Mouse (Mus musculus): ENCODE results near the gene Pde9a. TPM values are rescaled to one million over a fixed set of nuclear protein-coding genes. Genes with fewer than 3 reads are reported as not detected.

Pde9a gene
- total RNA-seq, 2 experiments from 2014 or later, result 23.5 to 24.8 TPM

- intact Hi-C loops (cut with DNase I), result no loop called here
- no peak for DNase-seq (ENCODE audit: low spot score in 2 of 2)
Measured at GRCm38 (mm10) chr17:31452816-31453215, 66.8 kb downstream of the Pde9a start.

- intact Hi-C loops (cut with DNase I), result no loop called here
- no peak for DNase-seq (ENCODE audit: low spot score in 2 of 2)
Measured at GRCm38 (mm10) chr17:31453476-31453875, 67.5 kb downstream of the Pde9a start.

GRCm38 (mm10) chr17:31454056-31454455 is 68.0 kb downstream of the Pde9a start:
- DNase-seq (ENCODE audit: low spot score in 2 of 2), result no peak
- intact Hi-C loops (cut with DNase I), result no loop called here

- intact Hi-C loops (cut with DNase I), result no loop called here
- DNase-seq (ENCODE audit: low spot score in 2 of 2), result peak; percentile 65 to 90
Measured at GRCm38 (mm10) chr17:31456723-31457567, 70.9 kb downstream of the Pde9a start.

GRCm38 (mm10) chr17:31460416-31460815 is 74.4 kb downstream of the Pde9a start:
- no peak for DNase-seq (ENCODE audit: low spot score in 2 of 2)
- intact Hi-C loops (cut with DNase I), result no loop called here

GRCm38 (mm10) chr17:31462506-31462905 is 76.5 kb downstream of the Pde9a start:
- intact Hi-C loops (cut with DNase I), result no loop called here
- DNase-seq (ENCODE audit: low spot score in 2 of 2), result no peak

GRCm38 (mm10) chr17:31466854-31467253 is 80.8 kb downstream of the Pde9a start:
- intact Hi-C loops (cut with DNase I), result no loop called here
- DNase-seq (ENCODE audit: low spot score in 2 of 2), result no peak

- intact Hi-C loops (cut with DNase I), result no loop called here
- DNase-seq (ENCODE audit: low spot score in 2 of 2), result no peak
Measured at GRCm38 (mm10) chr17:31468496-31468895, 82.5 kb downstream of the Pde9a start.

GRCm38 (mm10) chr17:31470766-31471418 is 84.9 kb downstream of the Pde9a start:
- DNase-seq (ENCODE audit: low spot score in 2 of 2), result no peak
- intact Hi-C loops (cut with DNase I), result no loop called here

GRCm38 (mm10) chr17:31474388-31474787 is 88.4 kb downstream of the Pde9a start:
- no peak for DNase-seq (ENCODE audit: low spot score in 2 of 2)
- intact Hi-C loops (cut with DNase I), result no loop called here

GRCm38 (mm10) chr17:31478606-31479005 is 92.6 kb downstream of the Pde9a start:
- no peak for DNase-seq (ENCODE audit: low spot score in 2 of 2)
- intact Hi-C loops (cut with DNase I), result no loop called here

GRCm38 (mm10) chr17:31479108-31479844 is 93.3 kb downstream of the Pde9a start:
- no peak for DNase-seq (ENCODE audit: low spot score in 2 of 2)
- intact Hi-C loops (cut with DNase I), result no loop called here

- intact Hi-C loops (cut with DNase I), result no loop called here
- DNase-seq (ENCODE audit: low spot score in 2 of 2), result no peak
Measured at GRCm38 (mm10) chr17:31486616-31487198, 100.7 kb downstream of the Pde9a start.

- DNase-seq (ENCODE audit: low spot score in 2 of 2), result no peak
- intact Hi-C loops (cut with DNase I), result no loop called here
Measured at GRCm38 (mm10) chr17:31487433-31488060, 101.5 kb downstream of the Pde9a start.

- no peak for DNase-seq (ENCODE audit: low spot score in 2 of 2)
Measured at GRCm38 (mm10) chr17:31491355-31491754, 105.3 kb downstream of the Pde9a start.

GRCm38 (mm10) chr17:31492416-31492815 is 106.4 kb downstream of the Pde9a start:
- intact Hi-C loops (cut with DNase I), result loop anchor here (1.0 to 10.0 kb wide), 5 partner anchors 114 to 488 kb away; no protein-coding TSS in a partner anchor
- DNase-seq (ENCODE audit: low spot score in 2 of 2), result peak; percentile 83 to 90

More at GRCm38 (mm10) chr17:31491355-31491754, 105.3 kb downstream of the Pde9a start:
- intact Hi-C loops (cut with DNase I), result loop anchor here (5.0 to 10.0 kb wide), 2 partner anchors 354 to 487 kb away; no protein-coding TSS in a partner anchor

- DNase-seq (ENCODE audit: low spot score in 2 of 2), result no peak
- intact Hi-C loops (cut with DNase I), result loop anchor here (5.0 to 10.0 kb wide), 2 partner anchors 358 to 490 kb away; no protein-coding TSS in a partner anchor
Measured at GRCm38 (mm10) chr17:31494989-31495388, 109.0 kb downstream of the Pde9a start.

- intact Hi-C loops (cut with DNase I), result loop anchor here (10.0 kb wide), 1 partner anchor 493 kb away; no protein-coding TSS in a partner anchor
- no peak for DNase-seq (ENCODE audit: low spot score in 2 of 2)
Measured at GRCm38 (mm10) chr17:31497726-31498125, 111.7 kb downstream of the Pde9a start.

GRCm38 (mm10) chr17:31499725-31500124 is 113.7 kb downstream of the Pde9a start:
- DNase-seq (ENCODE audit: low spot score in 2 of 2), result no peak
- intact Hi-C loops (cut with DNase I), result loop anchor here (10.0 kb wide), 1 partner anchor 495 kb away; no protein-coding TSS in a partner anchor
